Mouse (Mus musculus) lung, adult 18-20 months (tissue): ENCODE measurements around the gene Chrm3.

Experiments used
- DNase-seq, 2 experiments: peaks; one replicate each; pipeline ENCODE4 v3.0.0; 2022; ENCODE audit warnings: mixed read lengths in 2 of 2

Gene Chrm3

GRCm38 (mm10) chr13:9888284-9888683, 472.4 kb downstream of the Chrm3 start:
- DNase-seq: no peak

- DNase-seq: peak in 1 of 2 experiments; percentile 6
These were observed 473.4 kb downstream of the Chrm3 start for GRCm38 (mm10) chr13:9887261-9887660.

GRCm38 (mm10) chr13:9886465-9887135, 474.0 kb downstream of the Chrm3 start:
- DNase-seq: peak in 1 of 2 experiments; percentile 19

- DNase-seq: peak; percentile 67 to 83
These were observed 478.0 kb downstream of the Chrm3 start for GRCm38 (mm10) chr13:9882362-9883282.

GRCm38 (mm10) chr13:9881930-9882329, 478.7 kb downstream of the Chrm3 start:
- DNase-seq: no peak

- no peak for DNase-seq
These were observed 480.2 kb downstream of the Chrm3 start for GRCm38 (mm10) chr13:9880401-9880800.

GRCm38 (mm10) chr13:9878596-9879010, 482.0 kb downstream of the Chrm3 start:
- peak in 1 of 2 experiments; percentile 8 for DNase-seq

GRCm38 (mm10) chr13:9873377-9873776, 487.3 kb downstream of the Chrm3 start:
- DNase-seq: peak; percentile 18 to 26

- no peak for DNase-seq
These were observed 494.5 kb downstream of the Chrm3 start for GRCm38 (mm10) chr13:9866161-9866560.

- no peak for DNase-seq
These were observed 513.1 kb downstream of the Chrm3 start for GRCm38 (mm10) chr13:9847515-9847914.

- peak; percentile 26 to 39 for DNase-seq
These were observed 513.9 kb downstream of the Chrm3 start for GRCm38 (mm10) chr13:9846543-9847434.

GRCm38 (mm10) chr13:9834146-9834679, 526.4 kb downstream of the Chrm3 start:
- DNase-seq: peak; percentile 25 to 26

GRCm38 (mm10) chr13:9826227-9826626, 534.4 kb downstream of the Chrm3 start:
- DNase-seq: peak; percentile 22 to 33
